Mouse (Mus musculus): Measurements from ENCODE around the gene Cib4.

DNA sequence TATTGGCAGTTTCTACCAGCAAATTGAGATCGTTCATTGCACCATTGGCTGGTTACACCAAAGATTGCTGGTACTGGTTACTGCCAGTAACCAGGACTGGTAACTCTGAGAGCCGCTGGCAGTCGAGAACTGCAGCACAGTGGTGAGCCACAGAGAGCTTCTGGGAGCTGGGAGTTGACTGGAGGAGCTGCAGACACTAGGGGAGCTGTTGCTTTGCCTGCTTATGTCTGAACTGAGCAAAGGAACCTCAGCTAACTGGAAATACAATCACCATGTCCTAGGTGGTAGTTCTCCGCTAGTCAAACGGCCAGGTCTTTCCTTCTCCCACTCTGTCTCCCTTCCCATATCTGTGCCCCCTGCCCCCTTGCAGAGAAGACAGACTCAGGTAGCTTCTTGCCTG is 103.4 kb downstream of the Cib4 start:
- no peak for TF ChIP-seq CTCF (IDR thresholded peaks at IDR 0.05; ENCODE audit: borderline replicate concordance, insufficient read depth, low read length)
- TF ChIP-seq POLR2A (IDR thresholded peaks at IDR 0.05; ENCODE audit: low read depth, low read length), result no peak
